Mouse (Mus musculus) lung, postnatal 0 days (tissue): ENCODE data around the gene Akap12.

ENCODE experiments used
- CTCF ChIP-seq: IDR thresholded peaks from 2 replicates; pipeline ENCODE4 v1.5.1; 2016; ENCODE audit warnings: antibody characterized with exemption, mild to moderate bottlenecking
- EP300 ChIP-seq: IDR thresholded peaks from 2 replicates; pipeline ENCODE4 v1.6.1; 2016; ENCODE audit warnings: antibody characterized with exemption, mild to moderate bottlenecking, control low read depth

GRCm38 (mm10) chr10:4233102-4233501, 33.1 kb upstream of the Akap12 start:
- TF ChIP-seq CTCF (0 out of 2 replicates have a peak, but pooled peaks have one; percentile 3), EP300 (no peak)
